ENCODE assay signal across 8 mouse cellular contexts in the genomic region with DNA sequence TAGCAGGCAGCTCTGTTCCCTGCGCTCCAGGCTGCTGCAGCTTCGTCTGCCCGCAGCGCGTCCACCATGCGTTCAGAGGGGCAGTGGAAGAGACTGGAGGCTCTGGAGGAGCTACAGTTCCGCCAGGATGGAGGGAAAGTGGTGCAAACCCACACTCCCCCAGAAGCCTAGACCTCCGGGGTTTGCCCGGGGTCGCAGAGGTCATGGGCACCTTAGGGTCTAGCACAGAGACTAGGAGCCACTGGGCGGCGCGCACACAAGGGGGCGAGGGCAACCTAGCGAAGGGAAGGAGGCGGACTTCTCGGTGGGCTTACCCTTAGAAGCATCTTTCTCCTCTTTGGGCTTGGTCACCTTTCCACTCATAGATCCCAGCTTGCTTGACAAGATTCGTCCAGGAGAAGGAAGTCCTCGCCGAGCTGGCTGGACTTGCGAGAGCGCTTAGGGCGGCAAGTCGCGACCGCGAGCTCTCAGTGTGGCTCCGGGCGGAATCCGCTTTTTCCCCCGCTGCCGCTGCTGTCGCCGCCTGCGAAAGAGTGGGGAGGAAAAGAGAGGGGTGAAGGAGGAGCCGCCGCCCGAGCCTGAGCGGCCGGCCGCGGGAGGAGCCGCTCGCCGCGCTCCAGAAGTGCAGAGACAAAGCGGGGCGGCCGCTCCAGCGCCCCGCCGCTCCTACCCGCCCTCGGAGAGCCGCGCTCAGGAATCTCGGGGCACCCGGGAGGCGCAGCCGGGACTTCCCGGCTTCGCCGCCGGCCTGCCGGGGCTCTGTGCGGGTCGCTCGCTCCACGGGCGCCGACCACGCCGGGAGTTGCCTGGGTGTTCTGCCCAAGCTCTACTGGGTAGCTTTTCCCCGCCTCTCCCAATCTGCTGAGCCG. TPM values are rescaled to one million over a fixed set of nuclear protein-coding genes. Genes with fewer than 3 reads are reported as not detected.
DNase-seq lines count a peak whose midpoint lies in the region; ATAC-seq lines count a peak whose summit lies in the region.

No protein-coding gene starts in this region.

- H3K9me3 ChIP-seq in heart, embryonic 15.5 days (replicated peaks), result no peaks in the 10 kb centered on the region

- peak; percentile 22 for ATAC-seq in CD4-positive, CD25-positive, alpha-beta regulatory T cell, adult 4 months
- peak; percentile 48 for ATAC-seq in activated CD4-positive, CD25-positive, alpha-beta regulatory T cell, adult 4 months
- peak; percentile 47 for ATAC-seq in heart, embryonic 15.5 days (replicated peaks; ENCODE audit: insufficient number of reproducible peaks, insufficient read depth, low FRiP score, low read depth)
- ATAC-seq in erythroid progenitor cell, adult 5-6 weeks (replicated peaks; ENCODE audit: low FRiP score, poor library complexity, severe bottlenecking), result no peak

- peak overlapping the region; percentile 72 for H3K4me2 ChIP-seq in heart, embryonic 15.5 days

- H3K27ac ChIP-seq in heart, embryonic 15.5 days, result peak overlapping the region; percentile 78

- WGBS in heart, embryonic 15.5 days, result 10% methylated on average over 68 of the region's 75 CpGs

- H3K27me3 ChIP-seq in heart, embryonic 15.5 days, result no peaks in the 10 kb centered on the region; the same call in 1 of the 2 replicates

- H3K4me1 ChIP-seq in heart, embryonic 15.5 days (replicated peaks), result no peaks in the 10 kb centered on the region

- no peaks in the 10 kb centered on the region for H3K36me3 ChIP-seq in heart, embryonic 15.5 days

- DNase-seq in embryo, embryonic 11 days, result peak; percentile 56
- peak; percentile 4 for DNase-seq in layer of hippocampus, adult 8-10 months (ENCODE audit: low spot score in 2 of 2)
- peak; percentile 23 to 24 for DNase-seq in lung, postnatal 4 days
- DNase-seq in right cerebral cortex, adult 2 months (ENCODE audit: low spot score in 2 of 2), result peak; percentile 10 to 29

- H3K9ac ChIP-seq in heart, embryonic 15.5 days, result peak overlapping the region; percentile 74

- H3K4me3 ChIP-seq in heart, embryonic 15.5 days, result peak overlapping the region; percentile 62

RNA-seq across cellular contexts. Expression of a gene that starts 0.8 kb away (rescaled TPM):
- polyA plus RNA-seq in CD4-positive, CD25-positive, alpha-beta regulatory T cell, adult 4 months (2017; shearing (Covaris generic)), result 1 to 10 TPM; 9.1 TPM
- 1 to 10 TPM; 7.9 to 8.4 TPM for polyA plus RNA-seq in activated CD4-positive, CD25-positive, alpha-beta regulatory T cell, adult 4 months (2017; shearing (Covaris generic))
- polyA plus RNA-seq in heart, embryonic 15.5 days (2015; fragmentation: Nextera tagmentation; extraction: Ambion mirVana), result 69.0 and 82.6 TPM in 2 replicates
- total RNA-seq in layer of hippocampus, adult 8-10 months (2022), result 100 to 1,000 TPM; 183 to 211 (median 198) TPM
- total RNA-seq in erythroid progenitor cell, adult 5-6 weeks (2015; ENCODE audit: low replicate concordance), result 1.3 and 1.8 TPM in 2 replicates
- total RNA-seq in erythroid progenitor cell, adult 5-6 weeks (2017; ENCODE audit: low replicate concordance), result 0.51 TPM in 1 of 2 replicates, not detected in the other

Comparison
In these comparisons a context has a peak if more than half of its experiments do, and no peak if none do; other contexts are left out.
1. DNase-seq: peak in every context shown above with its lines; median percentile 56 in embryo, embryonic 11 days; 24 in lung, postnatal 4 days; 20 in right cerebral cortex, adult 2 months; 4 in layer of hippocampus, adult 8-10 months.